Mouse (Mus musculus): ENCODE data around the gene Lyl1.

Gene Lyl1

DNA sequence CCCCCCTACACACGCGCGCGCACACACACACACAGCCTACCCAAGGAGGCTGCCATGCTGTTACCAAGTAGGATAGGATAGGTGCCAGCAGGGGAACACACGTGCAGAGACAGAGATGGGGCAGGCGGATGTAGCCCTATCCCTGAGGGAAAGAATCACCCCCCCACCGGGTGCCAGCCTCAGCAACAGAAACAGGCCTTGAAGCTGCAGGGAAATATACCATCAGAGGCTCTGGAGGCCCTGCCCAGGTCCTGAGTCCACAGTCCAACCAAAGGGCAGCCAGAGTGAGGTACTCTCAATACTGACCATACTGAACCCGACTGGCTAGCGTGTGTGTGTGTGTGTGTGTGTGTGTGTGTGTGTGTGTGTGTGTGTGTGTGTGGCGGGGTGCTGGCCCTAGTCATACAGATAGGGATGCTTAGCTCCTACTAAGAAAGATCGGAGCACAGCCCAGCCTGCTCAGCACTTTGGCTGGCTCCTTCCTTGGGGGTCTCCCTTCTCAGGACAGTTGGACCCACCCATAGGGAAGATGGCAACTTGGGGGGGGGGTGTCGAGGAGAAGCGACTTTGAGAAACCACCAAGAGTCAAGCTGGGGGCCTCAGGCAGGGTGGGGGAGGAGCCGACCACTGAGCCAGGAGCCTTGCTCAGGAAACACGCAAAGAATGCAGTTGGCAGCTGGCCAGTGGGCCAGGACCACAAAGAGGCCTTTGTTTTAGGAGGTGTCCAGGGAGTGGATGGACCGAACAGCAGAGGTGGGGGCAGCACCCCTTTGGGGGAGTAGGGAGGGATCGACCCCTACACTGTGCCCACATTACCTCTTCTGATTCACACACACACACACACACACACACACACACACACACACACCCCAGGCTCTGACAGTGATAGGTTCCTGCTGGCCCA lies 42.5 kb downstream of the Lyl1 start:
- DNase-seq: no peak

DNA sequence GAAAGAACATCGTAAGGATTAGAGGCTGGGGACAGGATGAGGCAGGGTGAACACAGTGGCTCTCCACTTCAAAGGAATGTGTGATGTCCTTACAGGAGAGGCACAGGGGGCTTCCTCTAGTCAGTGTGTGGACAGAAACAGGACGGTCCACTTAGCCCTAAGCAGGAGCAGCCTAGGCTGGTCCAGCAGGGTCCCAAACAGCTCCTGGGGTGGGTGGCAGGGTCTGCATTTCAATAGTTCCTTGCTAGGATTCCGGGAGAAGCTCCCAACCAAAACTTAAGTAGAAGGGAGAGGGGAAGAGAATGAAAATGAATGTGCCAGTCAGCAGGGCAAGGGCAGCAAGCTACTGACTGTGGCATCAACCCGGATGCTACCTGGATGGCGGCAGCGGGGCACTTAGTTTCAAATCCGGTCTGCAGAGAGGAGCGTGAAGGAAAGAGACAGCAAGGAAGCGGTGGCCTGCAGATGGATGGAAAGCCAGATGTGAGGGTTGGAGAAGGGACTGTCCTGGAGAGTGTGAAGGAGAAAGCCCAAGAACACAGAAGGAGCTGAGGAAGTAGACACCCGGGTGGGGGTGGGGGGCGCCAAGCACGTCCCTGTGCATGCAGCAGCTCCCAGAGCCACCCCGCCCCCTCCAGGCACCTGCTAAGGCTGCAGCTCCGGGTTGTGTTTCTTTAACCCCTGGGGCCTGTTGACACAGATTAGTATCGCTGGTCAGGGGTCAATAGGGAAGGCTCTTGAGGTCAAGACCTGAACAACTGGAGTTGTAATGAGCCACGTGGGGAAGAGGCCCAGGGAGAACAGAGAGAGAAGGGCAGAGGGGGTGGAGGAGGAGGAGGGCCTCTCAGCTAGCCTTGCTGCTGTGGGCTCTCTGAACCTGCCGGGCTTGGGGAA lies 44.0 kb downstream of the Lyl1 start:
- no peak for DNase-seq

DNA sequence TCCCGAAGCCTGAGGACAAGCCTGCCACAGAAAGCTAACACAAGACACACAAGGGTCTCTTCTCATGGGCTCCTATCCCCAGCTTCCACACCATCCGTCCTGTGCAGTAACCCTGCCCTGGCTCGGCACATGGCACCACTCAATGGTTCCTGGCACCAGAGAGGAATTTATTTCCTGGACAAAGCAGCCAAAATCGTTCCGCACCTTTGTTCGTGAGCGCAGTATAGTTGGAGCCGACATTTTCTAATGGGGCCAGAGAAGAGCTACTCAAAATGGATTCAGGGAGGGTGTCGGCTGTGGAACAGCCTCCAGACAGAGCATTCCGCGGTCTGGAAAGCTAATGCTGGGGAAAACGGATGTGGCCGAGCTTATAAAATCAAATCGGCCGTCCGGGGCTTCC lies 48.3 kb downstream of the Lyl1 start:
- no peak for DNase-seq

DNA sequence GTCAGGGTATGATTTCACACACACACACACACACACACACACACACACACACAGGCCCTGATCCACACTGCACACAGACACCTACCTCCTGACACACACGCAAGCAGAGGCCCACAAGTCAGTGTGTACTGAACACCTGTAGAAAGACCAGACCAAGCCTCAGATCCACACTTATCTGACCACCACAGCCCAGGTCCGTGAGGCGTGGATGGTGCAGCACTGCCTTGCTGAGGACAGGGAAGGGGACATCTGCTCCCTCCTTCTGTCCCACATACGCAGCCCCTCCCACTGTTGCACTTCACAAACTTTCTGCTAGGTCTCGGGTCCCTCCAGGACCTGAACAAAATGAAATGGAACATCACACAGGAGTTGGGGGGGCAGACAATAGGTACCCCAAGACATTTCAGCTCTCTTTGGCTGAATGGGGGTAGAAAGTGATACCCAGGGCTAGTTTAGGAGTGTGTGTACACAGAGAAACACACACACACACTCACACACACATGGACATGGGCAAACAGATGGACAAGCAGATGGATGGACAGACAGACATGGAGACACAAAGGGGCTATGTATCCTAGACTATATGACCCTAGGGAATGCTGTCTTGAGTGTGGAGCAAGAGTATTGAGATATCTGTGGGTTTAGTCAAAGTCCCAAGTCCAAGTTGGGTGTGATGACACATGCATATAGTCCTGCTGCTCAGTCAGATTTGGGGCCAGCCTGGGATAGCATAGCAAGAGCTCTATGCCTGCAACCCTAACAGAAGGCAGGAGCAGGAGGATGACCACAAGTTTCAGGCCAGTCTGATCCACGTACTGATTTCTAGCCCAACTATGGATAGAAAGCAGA lies 51.7 kb downstream of the Lyl1 start:
- no peak for DNase-seq

Measured in spleen, adult 18-20 months (tissue).